Mouse (Mus musculus): ENCODE data around the gene Cdc14a. TPM values are rescaled to one million over a fixed set of nuclear protein-coding genes. Genes with fewer than 3 reads are reported as not detected.
A peak's percentile ranks its signal among the peaks of the same experiment; 100 is the strongest.

The Cdc14a gene
- total RNA-seq (2014; fragmentation: Nextera tagmentation) (11.8 and 20.9 TPM in 2 replicates), total RNA-seq (2017) (18.7 and 30.9 TPM in 2 replicates)

- peak; percentile 79 for ATAC-seq (replicated peaks; ENCODE audit: low FRiP score, low TSS enrichment, poor library complexity, severe bottlenecking)
These were observed at the start of gene Cdc14a for GRCm38 (mm10) chr3:116423353-116424159. Gene Cdc14a (minus strand): TSS chr3:116424032.

DNA sequence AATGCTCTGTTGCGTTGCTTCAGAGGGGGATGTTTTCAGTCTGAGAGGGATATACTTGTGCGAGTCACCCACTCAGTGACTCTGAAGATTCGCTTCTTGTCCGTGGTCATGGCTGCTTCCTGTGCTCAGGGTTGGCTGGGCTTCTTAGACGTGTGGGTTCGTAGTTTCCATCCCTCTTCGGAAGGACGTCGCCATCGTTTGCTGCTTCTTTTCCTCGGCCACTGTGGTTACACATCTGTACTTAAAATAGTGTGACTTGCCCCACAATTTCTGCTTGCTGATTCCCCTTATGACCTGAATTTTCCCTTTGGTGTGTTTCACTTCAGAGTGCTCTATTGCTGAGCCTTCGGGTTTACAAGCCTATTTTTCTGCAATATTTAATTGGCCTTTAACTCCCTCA is 41.9 kb upstream of the Cdc14a start:
- ATAC-seq (replicated peaks; ENCODE audit: low FRiP score, low TSS enrichment, poor library complexity, severe bottlenecking), result no peak

DNA sequence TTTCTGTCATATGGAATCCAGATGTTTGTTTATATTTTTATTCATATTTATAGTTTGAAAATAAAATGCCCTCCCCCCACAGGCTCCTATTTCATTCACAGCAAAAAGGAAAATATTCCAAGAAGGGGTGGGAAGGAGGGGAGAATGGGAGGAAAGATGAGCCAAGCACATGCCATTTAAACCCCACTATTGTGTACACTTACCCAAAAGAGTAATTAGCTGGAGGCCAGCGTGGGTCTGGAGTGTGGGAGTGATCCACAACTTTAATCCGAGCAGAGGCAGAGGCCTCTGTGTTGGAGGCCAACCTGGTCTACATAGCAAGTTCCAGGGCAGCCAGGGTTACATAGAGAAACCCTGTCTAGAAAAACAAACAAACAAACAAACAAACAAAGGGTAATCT is 40.5 kb upstream of the Cdc14a start:
- ATAC-seq (replicated peaks; ENCODE audit: low FRiP score, low TSS enrichment, poor library complexity, severe bottlenecking), result no peak

- no peak for ATAC-seq (replicated peaks; ENCODE audit: low FRiP score, low TSS enrichment, poor library complexity, severe bottlenecking)
These were observed 37.2 kb upstream of the Cdc14a start for GRCm38 (mm10) chr3:116461053-116461452.

DNA sequence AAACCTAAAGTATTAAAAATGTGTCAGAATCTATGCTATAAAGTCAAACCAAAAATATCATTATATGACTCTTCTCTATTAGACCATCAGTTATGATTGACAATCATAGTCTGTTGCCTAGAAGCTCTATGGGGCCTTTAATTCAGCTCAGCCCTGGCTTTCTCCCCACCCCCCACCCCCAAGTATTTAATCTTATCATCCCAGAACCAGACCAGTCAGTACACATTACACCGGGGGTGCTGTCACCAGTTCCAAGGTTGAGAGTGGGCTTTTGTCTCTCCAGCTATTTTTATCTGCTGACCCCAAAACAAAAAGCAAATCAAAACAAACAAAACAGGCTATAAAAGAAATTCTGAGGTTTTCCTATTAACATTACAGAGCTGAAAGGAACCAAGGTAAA is 30.7 kb upstream of the Cdc14a start:
- no peak for ATAC-seq (replicated peaks; ENCODE audit: low FRiP score, low TSS enrichment, poor library complexity, severe bottlenecking)

- ATAC-seq (replicated peaks; ENCODE audit: low FRiP score, low TSS enrichment, poor library complexity, severe bottlenecking), result no peak
These were observed 26.9 kb upstream of the Cdc14a start for GRCm38 (mm10) chr3:116450741-116451140.

DNA sequence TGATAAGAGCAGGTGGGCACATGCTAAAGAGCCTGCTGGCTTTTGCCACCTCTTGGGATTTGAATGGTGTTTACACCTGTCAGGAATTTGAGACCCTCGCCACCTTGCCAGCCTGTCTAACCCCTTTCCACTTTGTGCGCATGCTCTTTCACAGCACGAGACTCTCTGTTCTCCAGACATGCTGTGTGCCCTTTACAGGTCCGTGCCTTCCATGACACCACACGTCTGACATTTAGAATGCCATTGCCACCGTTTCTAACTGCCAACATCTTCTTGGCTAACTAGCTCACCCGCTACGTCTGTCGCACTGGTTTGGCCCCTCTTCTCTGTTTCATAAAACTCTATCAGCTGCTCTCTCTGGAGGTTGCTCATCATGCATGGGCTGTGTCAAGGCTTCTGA is 20.5 kb upstream of the Cdc14a start:
- ATAC-seq (replicated peaks; ENCODE audit: low FRiP score, low TSS enrichment, poor library complexity, severe bottlenecking), result no peak

DNA sequence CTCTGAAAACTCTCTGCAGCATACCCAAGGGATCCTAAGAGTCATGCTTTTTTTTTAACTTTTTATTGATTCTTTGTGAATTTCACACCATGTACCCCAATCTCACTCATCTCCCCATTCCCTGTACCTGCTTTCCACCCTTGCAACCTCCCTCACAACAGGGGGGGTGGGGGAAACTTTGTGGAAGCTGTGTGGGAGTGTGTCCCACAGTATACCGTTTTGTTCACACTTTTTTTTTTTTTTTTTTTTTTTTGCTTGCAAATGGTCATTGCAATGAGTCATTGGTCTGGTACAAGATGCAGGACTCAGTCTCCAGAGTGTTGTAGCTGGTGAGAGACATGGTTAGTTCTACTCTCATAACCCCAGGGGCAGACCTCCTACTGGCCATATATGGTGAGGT is 19.0 kb upstream of the Cdc14a start:
- no peak for ATAC-seq (replicated peaks; ENCODE audit: low FRiP score, low TSS enrichment, poor library complexity, severe bottlenecking)

- no peak for ATAC-seq (replicated peaks; ENCODE audit: low FRiP score, low TSS enrichment, poor library complexity, severe bottlenecking)
These were observed 17.8 kb upstream of the Cdc14a start for GRCm38 (mm10) chr3:116441518-116442205.

DNA sequence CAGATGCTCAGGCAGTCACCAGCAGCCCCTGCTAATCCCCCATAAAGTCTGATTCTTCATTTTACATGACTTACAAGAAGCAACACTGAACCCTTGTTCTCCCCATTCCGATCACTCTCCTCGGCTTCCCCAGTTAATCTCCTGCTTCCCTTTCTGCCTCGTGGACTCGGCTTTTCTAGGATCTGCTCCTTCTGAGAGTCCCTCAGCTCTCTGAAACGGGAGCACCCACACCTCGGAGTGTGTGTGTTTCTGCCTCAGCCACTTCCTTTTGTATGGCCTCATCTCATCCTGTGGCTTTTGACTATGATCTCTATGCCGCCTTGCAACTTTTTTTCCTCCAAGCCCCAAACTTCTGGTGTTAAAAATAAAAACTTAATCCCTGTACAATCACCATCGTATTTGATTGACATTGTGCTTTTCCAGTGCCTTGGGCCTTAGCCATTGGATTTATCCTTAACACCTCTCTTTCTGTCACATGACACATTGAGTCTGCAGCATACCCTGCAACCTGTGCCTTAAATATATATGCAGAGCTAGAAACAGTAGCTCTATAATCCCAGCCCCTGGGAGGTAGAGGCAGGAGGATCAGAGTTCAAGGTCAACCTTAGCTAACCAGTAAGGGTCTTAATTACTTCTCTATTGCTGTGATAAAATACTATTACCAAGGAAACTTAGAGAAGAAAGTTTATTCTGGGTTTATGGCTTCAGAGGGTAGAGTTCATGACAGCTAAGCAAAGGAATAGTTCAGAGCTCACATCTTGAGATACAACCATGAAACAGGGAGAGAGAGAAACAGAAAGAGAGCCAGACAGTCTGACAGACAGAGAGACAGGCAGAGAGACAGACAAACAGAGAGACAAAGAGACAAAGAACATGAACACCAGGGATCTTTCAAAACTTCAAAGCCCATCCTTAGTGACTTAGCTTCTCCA is 16.5 kb upstream of the Cdc14a start:
- no peak for ATAC-seq (replicated peaks; ENCODE audit: low FRiP score, low TSS enrichment, poor library complexity, severe bottlenecking)

- peak; percentile 39; the same call in 1 of the 2 replicates for ATAC-seq (replicated peaks; ENCODE audit: low FRiP score, low TSS enrichment, poor library complexity, severe bottlenecking)
These were observed 13.2 kb upstream of the Cdc14a start for GRCm38 (mm10) chr3:116436811-116437601.

- no peak for ATAC-seq (replicated peaks; ENCODE audit: low FRiP score, low TSS enrichment, poor library complexity, severe bottlenecking)
These were observed 12.3 kb upstream of the Cdc14a start for GRCm38 (mm10) chr3:116436113-116436512.

GRCm38 (mm10) chr3:116434757-116435156 is 10.9 kb upstream of the Cdc14a start:
- no peak for ATAC-seq (replicated peaks; ENCODE audit: low FRiP score, low TSS enrichment, poor library complexity, severe bottlenecking)

DNA sequence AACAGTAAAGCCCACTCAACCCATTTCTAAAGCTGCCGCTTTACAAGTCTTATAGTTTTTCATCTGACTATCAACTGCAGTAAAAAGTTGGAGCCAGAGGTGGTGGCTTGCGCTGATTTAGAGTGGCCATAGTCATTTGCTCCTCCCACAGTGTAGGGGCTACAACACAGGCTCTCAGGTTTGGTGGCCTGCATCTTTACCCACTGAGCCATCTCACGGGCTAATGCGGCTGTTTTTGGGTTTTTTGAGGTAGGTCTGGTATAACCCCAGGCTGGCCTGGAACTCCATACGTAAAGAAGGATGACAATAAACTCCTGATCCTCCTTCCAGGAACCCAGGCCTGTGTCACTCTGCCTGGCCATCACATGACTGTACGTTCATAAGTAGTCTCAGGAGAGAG is 2.1 kb upstream of the Cdc14a start:
- ATAC-seq (replicated peaks; ENCODE audit: low FRiP score, low TSS enrichment, poor library complexity, severe bottlenecking), result no peak

DNA sequence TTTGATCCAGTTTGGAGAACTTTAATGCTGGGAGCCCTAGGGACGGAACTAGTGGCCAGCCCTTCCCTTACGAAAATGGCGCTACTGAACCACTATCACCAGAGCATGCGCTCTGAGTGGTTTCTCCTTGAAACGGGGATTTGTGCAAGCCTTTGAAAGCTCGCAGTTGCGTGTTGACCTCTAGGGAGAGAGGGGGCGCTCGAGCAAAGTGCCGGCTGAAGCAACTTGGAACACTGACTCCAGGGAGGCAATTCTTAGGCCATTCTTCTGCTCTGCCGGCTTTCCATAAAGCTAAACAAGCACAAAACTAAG is 1.1 kb upstream of the Cdc14a start:
- peak; percentile 78 for ATAC-seq (replicated peaks; ENCODE audit: low FRiP score, low TSS enrichment, poor library complexity, severe bottlenecking)

GRCm38 (mm10) chr3:116424160-116424972 is 534 bp upstream of the Cdc14a start:
- ATAC-seq (replicated peaks; ENCODE audit: low FRiP score, low TSS enrichment, poor library complexity, severe bottlenecking), result peak; percentile 11

DNA sequence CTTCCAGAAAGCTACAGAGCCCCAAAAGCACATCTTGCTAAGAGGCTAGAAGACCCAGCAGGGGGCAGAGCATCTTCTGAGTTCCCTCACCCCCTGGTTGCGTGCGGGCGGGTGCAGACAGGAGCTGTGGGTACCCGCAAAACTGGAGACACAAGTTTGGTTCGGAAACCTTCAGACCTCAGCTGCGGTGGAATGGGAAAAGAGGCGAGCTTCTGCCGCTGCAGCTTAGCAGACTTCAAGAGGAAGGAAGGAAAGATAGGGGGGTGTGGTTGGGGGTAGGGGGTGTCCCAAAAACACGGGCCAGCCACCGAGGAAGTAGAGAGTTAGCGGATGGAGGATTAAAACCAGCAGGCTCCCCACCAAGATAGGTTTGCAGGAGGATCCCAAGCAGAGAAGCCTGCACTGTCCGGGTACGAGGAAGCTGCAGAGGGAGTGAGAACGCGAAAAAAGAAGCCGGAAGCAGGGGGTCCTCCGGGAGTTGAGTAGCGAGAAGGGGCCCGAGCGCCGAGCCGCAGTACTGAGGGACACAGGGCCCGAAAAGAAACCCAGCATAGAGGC is 958 bp downstream of the Cdc14a start:
- peak; percentile 45 for ATAC-seq (replicated peaks; ENCODE audit: low FRiP score, low TSS enrichment, poor library complexity, severe bottlenecking)

DNA sequence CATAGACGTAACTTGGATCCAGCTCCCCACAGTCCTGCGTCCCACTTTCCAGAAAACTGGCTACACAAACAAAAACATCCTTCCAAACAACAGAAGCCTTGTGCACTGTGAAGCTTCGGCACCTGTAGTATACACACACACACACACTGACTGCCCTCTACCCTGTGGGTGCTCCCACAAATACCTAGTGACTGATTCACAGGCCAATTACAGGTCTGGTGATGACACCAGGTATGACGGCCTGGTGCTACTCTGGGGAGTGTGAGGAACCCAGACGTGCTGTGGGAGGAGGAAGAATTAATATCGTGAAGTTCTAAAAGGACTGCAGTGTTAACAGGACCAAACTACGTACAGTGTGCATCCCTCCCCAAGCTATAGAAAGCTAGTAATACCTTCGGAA is 1.8 kb downstream of the Cdc14a start:
- no peak for ATAC-seq (replicated peaks; ENCODE audit: low FRiP score, low TSS enrichment, poor library complexity, severe bottlenecking)
